Mouse (Mus musculus): ENCODE data around the gene Trp53tg5.

- TF ChIP-seq CTCF (conservative IDR thresholded peaks at IDR 0.05; ENCODE audit: low read length) (no peak), NANOG (IDR thresholded peaks at IDR 0.05; ENCODE audit: borderline replicate concordance, low read length) (no peak)
Observed at GRCm38 (mm10) chr2:164456864-164457300, 16.6 kb downstream of the Trp53tg5 start, which contains the start of gene Sys1.

Measured in E14TG2a.4 (cell line).